Mouse (Mus musculus) heart, postnatal 4 days (tissue): Measurements from ENCODE around the gene Kcnk7. TPM values are rescaled to one million over a fixed set of nuclear protein-coding genes. Genes with fewer than 3 reads are reported as not detected.
A peak's percentile ranks its signal among the peaks of the same experiment; 100 is the strongest.

ENCODE experiments used
- DNase-seq: peaks from one replicate; pipeline ENCODE4 v3.0.0; 2021
- total RNA-seq, 2 experiments: library from RNA; stranded (reverse); gene quantifications; 2 replicates each; pipeline ENCODE4 v1.2.3; 2021

Gene Kcnk7
- total RNA-seq, 2 experiments from 2014 or later: not detected

DNA sequence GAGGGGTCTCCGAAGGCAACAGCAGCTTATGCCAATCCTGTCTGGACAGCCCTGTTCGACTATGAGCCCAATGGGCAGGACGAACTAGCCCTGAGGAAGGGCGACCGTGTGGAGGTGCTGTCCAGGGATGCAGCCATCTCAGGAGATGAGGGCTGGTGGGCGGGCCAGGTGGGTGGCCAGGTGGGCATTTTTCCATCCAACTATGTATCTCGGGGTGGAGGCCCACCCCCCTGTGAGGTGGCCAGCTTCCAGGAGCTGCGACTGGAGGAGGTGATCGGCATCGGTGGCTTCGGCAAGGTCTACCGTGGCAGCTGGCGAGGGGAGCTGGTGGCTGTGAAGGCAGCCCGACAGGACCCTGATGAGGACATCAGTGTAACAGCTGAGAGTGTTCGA is 13.8 kb upstream of the Kcnk7 start:
- no peak for DNase-seq

DNA sequence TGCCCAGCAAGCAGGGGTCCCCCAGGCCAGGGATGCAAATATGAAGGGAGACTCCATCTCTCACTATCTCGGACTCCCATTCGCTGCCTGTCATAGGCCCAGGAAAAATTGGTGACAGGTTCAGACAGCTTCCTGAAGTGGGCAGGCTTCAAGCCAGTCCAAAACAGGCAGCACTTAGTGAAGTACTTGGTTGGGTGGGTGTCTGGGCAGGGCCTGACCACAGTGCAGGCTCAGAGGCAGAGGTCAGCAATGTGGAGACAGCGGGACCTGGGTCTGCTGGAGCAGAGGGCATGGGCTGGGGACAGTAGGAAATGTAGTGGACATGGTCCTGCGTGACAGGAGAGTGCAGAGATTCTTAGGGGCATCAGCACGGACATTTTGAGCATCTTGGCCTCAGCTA is 12.6 kb upstream of the Kcnk7 start:
- DNase-seq: no peak

DNA sequence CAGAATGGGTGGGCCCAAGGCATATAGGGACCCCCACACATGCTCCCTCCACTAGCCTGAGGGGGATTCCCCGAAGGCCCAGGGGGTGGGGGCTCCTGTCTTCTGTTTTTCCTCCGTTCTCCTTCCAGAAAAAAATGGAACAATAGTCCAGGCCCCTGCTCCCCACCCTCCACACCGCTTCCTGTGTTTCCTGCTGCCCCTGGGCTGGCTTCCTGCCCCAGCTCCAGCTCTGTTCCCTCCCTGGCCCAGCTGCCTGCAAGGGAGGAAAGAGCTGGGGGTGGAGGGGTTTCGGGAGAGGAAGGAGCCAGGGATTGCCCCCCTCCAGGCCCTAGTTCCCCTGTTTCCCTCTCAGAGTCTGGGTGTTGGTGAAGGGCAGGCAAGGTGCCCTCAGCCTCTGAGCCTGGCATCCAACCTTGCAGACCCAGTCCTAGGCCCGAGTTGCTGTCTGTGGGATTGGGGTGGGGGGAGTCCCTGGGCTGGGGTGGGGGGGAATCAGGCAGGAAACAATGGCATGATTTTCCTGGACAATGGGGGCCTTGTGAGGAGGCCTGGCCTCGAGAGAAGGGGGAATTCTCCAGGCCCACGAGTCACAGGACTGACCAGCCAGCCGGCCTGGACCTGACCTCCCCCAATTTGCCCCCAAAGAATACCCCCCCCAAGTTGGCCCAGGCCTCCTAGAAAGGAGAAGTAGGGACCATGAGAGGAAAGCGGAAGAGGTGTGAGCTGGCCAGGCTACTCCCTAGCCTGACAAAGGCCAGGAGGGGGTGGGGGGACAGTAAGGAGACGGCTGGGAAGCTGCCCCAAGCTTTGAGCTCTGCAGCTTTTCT is 11.9 kb upstream of the Kcnk7 start:
- peak; percentile 80 for DNase-seq

DNA sequence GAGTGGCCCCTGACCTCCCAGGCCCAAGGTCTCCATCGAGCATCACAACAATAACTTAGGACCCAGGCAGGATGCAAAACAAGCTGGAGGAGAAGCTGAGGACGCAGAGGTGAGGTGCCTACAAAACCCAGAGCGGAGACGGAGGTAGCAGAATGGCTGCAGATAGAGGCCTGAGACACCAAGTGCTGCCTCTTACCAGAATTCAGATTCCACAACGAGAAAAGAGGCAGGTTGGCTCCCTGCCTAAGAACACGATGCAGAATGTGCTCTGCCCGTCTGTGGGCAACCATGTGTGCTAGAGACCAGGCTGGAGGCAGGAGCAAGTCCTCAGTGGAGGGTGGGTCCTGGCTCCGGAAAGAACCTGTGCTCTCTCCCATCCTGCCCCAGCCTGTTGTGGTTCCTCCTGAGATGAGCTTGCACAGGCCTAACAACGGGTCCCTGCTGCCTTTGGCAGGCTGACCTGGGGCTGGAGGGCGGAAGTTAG is 11.2 kb upstream of the Kcnk7 start:
- DNase-seq: no peak

- no peak for DNase-seq
These were observed 10.4 kb upstream of the Kcnk7 start for GRCm38 (mm10) chr19:5693801-5694200.

GRCm38 (mm10) chr19:5695849-5696462 is 8.2 kb upstream of the Kcnk7 start:
- DNase-seq: no peak

- DNase-seq: peak; percentile 68
These were observed 819 bp downstream of the Kcnk7 start for GRCm38 (mm10) chr19:5704801-5705571.

DNA sequence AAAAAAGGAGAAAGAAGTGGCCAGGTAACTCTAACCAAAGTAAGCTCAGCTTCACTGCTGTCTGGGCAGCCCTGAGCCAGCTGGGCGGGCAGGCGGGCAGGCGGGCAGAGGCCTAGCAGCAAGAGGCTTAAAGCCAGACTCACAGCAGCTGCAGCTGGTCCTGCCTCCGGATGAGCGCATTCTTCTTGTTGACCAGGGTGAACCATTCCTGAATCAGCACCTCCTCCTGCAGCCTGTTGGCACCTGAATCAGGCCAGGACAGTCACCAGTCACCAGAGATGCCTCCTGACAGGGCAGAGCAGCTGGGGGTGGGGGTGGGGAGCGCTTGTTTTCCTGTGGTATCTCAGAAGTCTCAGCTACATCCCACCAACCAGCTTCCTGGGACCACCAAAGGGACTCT is 5.9 kb downstream of the Kcnk7 start:
- no peak for DNase-seq

GRCm38 (mm10) chr19:5710581-5710980 is 6.4 kb downstream of the Kcnk7 start:
- DNase-seq: no peak

- peak; percentile 77 for DNase-seq
These were observed 7.1 kb downstream of the Kcnk7 start for GRCm38 (mm10) chr19:5711218-5711617.

- DNase-seq: no peak
These were observed 7.8 kb downstream of the Kcnk7 start for GRCm38 (mm10) chr19:5711907-5712460.

DNA sequence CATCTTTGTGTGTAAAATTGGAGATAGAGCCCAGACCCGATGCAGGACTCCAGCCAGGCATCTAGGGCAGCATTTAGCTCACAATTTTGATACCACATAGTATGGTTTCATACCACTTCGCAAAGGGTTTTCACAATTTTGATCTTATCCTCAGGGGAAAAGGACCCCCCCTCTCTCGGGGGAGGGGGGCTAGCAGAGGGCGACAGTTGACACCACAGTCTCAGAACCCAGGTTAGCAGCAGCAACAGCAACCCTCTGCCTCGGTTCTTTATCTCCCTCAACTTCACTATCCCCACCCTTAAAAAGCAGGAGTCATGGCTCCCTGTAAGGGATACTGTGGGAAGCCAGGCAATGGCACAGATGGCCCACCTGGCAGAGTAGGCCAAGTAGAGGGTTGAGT is 9.1 kb downstream of the Kcnk7 start:
- no peak for DNase-seq

DNA sequence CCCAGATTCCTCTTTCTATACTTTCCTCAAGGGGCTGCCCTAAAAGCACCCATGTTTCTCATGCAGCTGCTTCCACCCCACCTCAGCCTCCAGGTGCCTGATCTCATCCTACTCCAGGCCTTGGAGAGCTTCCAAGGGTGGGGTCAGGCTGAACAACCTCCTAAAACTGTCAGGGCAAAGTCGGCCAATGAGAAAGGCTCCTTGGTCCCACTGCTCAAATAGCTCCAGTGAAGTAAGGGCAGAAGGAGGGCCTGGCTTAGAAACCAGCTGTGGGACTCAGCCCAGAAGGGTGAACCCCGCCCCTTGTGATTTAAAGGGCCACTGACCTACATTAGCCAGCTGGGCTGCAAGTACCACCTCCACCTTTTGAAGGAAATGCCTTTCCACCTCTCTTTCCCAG is 9.6 kb downstream of the Kcnk7 start:
- DNase-seq: peak; percentile 80

GRCm38 (mm10) chr19:5715793-5716688 is 11.9 kb downstream of the Kcnk7 start:
- DNase-seq: no peak

DNA sequence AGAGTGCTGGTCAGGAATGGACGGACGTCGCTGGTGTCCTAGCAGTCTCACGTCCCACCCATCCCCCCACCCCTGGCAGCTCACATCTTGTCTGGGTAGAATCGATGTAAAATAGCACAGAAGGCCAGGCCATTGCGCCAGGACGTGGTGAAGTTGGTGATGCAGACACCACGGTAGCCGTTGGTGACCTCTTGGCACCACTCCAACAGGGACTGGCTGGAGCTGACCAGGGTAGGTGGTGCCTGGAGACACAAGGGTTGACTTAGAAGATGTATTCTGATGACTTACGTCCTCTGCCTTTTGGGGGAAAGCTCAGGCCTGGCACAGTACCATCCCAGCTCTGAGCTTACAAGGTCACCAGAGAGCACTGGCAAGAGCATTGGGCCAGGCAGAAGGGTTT is 12.8 kb downstream of the Kcnk7 start:
- DNase-seq: no peak

DNA sequence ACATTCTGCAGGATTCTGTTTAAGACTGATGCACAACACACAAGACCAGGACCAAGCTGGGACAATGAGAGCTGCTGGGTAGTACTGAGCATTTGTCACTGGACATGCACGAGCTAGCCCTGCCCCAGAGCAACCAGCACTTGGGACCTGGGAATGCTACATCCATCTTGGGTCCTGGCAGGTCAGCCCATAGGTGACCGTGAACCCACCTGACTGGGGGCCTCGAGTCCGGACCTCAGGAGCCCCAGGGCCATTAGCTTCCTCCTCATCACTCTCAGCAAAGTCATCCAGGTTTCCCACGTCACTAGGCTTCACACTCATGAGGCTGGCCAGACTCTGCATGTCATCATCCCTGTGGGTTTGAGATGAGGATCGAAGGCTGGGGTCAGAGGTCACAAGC is 17.1 kb downstream of the Kcnk7 start:
- no peak for DNase-seq

GRCm38 (mm10) chr19:5722848-5723425 is 18.8 kb downstream of the Kcnk7 start:
- DNase-seq: no peak

GRCm38 (mm10) chr19:5723934-5724548 is 19.9 kb downstream of the Kcnk7 start:
- no peak for DNase-seq

DNA sequence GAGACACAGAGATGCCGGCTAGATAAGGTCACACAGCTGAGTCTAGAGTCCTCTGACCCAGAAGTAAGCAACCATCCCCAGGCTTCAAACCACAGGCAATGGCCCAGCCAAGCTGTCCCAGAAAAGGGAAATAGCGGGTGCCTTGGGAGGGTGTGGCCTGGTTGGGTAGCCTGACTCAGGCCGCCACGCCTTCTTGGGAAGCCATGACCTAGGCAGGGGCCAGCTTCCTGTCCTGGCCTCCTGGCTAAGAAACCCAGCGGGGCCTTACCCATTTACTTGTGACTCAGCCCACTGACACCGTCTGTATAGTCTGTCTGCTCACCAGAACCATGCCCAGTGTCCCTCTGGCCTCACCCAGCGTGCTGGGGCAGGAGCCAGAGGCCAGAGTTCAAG is 20.4 kb downstream of the Kcnk7 start:
- peak; percentile 77 for DNase-seq

DNA sequence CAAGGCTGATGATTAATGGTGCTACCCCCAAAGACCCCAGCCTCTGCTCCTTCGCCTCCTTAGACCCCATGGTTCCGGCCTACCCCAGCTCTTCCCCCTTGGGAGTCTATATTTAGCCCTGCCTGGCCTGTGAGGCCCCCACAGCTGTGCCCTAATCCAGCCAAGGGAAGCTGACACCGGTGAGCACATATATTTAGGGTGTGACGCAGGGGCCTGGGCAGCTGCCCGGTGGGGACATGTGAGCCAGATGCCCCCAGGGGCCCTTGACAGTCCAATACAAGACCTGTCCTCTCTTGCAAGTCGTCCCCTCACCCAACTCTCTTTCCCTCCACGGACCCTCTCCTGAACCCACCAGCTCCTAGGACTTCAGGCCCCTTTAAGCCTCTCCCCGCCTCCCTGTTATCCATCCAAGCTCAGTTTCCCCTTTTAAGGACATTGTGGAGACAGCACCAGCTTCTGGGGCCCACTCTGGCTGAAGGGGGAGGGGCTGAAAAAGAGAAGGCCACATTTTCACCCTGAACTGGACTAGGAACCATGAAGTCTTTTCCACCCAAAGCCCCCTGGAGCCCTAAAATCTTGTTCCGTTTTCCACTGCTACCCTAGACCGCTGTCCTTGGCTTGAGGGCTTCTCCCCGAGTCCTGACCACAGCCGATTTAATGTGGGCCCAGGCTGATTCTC is 21.0 kb downstream of the Kcnk7 start:
- peak; percentile 90 for DNase-seq
